Mouse (Mus musculus) spleen, postnatal 4 days (tissue): ENCODE measurements around the gene Sgsm1.

Experiments used
- DNase-seq, 2 experiments: peaks; one replicate each; pipeline ENCODE4 v3.0.0; 2022; ENCODE audit warnings: low spot score in 2 of 2

Gene Sgsm1

DNA sequence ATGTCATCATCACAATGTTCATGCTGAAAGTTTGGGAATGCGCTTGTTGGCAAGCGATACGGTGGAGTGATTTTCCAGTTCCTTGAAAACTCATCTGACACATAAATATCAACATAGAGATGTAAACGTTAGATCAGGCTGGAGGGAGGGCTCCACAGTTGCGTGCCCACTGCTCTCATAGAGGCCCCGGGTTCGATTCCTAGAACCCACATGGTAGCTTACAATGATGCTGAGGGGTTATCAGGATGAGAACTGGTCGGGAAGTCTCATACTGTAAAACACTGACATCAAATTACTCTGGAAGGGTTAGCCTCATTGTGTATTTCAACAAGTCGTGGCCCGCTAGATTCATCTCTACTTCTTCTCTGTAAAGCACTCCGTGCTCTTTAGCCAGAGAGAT, 24.5 kb downstream of the Sgsm1 start:
- DNase-seq, result no peak

DNA sequence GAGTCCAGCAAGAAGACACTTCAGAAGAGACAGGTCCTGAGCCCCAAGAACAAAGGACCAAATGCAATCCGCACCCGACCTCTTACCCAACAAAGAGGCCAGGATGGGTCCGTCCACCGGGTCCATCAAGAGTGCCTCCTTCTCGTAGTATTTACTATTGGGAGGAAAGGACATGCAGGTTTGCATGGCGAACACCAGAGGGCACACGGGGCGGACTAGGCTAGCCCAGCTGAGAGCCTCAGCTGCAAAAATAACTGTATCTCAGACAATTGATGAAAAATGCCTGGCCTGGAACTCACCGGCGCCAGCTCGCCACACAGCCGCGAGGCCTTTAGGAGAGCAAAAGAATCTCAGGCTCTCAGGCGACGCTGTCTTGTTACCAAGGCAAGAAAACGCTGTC, 25.0 kb downstream of the Sgsm1 start:
- DNase-seq, result no peak

DNA sequence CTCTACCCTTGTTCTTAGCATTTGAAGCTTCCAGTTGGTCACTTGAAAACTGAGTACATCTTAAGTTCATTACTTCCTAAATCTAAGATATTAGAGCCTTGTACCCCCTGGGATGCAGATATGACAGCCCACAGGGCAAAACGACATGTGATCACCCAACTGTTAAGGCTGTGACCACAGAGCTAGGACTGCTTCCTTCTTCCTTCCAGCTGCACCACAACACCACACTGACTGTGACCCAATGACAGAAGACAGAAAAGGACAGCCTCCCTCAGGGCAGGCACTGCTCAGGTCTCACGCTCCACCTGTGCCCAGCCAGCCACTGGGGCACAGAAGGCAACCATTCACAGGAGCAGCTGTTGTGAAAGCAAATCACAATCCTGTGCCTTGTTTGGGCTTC, 26.9 kb downstream of the Sgsm1 start:
- no peak for DNase-seq

DNA sequence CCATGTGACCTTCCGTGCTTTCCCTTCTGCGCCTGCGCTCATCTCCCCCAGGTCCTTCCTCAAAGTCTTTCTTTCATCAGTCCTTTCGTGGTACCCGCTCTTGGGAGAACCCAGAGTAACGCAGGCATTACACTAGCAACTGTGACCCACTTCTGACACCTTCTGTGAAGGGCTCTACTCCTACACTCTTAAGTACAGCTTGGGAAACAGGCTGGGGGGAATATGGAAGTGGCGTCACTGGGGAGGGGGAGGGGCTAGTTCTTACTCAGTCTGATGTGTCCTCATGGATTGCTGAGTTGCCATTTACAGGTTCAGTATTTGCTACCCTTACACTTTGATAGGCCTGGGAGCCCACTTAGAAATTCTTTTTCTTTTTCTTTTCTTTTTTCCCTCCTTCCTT, 29.0 kb downstream of the Sgsm1 start:
- DNase-seq, result no peak

DNA sequence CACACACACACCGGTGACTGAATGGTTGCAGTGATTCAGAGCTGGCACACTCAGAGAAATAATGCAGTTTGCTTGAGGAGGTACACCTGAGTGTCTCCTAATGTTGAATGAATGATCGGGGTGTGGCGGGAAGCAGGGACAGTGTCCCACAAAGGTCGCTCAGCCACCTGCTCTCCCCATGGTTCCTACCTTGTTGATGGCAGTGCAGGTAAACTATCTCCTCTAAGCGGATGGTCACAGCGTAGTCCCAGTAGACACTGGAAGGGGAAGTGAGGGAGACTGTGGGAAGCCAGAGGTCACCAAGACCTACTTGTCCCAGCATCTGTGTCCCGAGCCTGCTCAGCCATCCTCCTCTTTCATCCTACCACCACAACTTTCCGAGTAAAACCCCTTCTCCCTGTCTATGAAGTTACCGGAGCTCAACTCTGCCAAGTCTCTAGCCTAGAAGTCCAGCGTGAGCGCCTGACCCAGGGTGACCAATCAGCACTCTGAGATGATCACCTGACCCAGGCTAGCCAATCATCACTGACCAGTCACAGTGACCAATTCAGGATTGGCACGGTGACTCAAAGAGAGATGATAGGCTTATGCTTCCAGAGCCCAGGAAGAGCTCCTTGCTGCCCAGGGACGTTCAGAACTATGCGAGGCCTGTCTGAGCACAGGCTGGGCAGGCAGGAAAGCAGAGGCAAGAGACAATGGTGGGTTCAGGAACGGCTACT, 30.3 kb downstream of the Sgsm1 start:
- no peak for DNase-seq

DNA sequence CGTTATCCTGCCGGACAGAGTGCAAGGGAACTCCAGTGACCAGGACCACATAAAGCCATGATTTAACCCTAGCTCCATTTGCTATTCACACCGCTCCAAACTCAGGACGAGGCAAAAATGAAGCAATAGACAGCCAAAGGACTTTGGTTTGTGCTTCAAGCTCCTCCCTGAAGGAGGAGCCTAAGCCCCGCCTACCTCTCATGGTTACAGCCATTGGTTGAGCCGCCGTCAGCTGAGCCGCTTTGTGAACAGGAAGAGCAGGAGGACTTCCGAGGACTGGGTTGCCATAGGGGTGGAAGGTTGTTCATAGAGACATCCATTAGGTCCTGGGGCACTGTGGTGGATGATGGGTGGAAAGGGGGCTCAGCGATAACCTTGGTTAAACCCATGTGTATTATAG, 34.7 kb downstream of the Sgsm1 start:
- DNase-seq, result no peak

DNA sequence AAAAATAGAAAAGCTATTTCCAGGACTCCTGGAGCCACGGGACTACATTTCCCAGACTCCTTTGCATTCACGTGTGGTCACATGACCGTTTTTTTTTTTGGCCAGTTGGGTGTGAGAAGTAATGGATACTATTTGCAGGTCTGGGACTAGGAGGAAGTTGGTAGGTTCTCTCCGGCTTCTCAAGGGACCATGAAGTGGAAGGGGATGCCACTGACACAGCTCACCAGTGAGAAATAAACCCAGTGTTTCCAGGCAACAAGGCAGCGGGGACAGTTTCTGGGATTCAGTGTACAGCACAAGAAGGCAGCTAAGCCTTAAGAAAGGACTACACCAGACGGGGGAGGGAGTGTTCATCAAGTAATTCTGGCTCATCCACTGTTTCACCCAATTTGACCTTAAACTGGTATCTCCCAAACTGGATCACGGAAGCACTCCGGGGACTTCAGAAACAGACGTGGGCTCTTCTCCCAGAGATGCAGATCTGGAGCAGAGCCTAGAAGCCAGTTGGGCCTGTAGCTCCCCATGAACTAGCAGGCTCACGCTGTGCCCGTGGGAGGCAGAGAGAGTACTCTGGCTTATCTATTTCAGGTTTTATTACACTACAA, 39.3 kb downstream of the Sgsm1 start:
- DNase-seq, result no peak

DNA sequence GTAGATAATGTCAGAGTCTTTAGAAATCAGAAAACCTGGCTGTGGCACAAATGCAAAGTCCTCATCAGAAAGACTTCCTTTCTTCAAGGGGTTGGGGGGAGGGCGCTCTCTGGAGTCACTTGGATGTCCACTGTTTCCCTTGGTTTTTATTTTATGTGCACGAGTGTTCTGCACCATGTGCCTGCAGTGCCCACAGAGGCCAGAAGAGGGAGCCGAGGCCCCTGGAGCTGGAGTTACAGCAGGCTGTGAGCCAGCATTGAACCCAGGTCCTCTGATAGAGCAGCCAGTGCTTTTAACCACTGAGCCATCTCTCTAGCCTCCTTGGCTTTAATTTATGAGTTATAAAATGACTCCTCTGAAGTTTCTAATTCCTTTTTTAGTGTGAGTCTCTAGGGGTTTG, 40.5 kb downstream of the Sgsm1 start:
- DNase-seq, result no peak

DNA sequence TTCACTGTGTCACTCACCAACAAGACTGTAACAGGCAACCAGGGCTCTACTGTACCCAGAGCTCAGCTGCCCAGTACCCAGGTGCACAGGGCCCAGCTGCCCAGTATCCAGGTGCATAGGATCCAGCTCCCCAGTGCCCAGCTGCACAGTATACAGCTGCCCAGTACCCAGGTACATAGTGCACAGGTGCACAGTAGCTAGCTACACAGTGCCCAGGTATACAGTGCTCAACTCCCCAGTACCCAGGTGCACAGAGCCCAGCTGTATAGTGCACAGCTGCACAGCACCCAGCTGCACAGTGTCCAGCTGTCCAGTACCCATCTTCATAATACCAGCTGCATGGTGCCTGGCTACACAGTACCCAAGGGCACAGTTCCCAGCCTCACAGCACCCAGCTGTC, 42.3 kb downstream of the Sgsm1 start:
- no peak for DNase-seq

DNA sequence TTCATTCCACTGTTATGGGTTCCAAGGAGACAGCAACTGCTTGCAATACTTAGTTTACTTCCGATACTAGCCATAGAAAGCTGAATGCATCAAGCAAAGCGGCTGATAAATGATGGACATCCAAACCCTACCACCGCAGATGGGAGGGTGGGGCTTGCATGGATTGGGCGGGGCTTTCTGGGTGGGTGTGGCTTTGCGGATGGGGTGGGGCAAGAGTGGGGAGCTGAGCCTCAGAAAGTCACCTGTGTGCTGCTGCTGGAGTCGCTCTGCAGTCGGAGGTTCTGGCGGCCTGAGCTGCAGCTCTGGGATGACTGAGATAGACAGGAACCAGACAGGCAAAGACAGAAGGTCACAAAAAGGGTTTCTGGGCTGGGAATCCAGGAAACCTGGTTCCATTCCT, 44.9 kb downstream of the Sgsm1 start:
- no peak for DNase-seq

DNA sequence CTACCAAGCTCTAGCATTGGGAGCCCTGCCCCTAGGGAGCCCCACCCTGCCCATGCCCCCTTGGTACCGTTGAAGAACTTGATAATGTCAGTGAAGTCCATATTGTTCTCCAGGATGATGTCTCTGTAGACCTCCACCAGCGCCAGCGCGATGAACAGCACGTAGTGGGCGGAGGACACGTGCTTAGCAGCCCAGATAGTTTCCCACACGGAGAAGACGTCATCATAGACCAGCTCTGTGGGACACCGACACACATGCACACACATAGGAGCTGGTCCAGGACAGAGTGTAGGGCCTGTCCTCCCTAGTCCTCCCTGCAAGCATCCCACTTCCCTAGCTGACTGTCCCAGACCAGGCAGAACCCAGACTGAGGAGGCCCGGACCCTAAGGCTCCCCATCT, 59.8 kb downstream of the Sgsm1 start:
- DNase-seq, result no peak

DNA sequence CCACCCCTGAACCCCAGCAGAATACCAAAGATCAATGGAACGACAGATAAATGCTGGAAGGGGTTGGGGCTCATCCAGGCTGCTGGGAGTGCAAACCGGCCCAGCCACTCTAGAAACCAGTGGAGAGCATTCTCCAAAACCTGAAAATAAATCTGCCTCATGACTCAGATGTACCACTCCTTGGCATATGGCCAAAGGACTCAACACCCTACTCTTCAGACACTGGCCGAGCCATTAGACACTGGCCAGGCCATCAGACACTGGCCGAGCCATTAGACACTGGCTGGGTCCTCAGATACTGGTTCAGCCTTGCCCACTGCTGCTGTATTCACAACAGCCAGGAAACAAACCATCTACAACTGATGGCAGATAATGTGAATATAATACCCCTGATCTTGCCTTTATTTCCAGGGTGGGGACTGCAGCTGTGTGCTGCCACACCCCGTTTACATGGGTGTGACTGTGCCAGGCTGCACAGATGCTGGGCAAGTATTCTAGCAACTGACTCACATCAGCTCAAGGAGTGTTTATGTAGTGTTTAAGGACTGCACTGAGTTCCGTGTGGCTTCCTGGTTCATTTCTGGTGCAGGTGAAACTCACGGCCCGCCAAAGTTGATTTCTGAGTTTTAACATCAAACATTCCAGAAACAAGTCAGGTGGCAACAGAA, 61.2 kb downstream of the Sgsm1 start:
- no peak for DNase-seq

DNA sequence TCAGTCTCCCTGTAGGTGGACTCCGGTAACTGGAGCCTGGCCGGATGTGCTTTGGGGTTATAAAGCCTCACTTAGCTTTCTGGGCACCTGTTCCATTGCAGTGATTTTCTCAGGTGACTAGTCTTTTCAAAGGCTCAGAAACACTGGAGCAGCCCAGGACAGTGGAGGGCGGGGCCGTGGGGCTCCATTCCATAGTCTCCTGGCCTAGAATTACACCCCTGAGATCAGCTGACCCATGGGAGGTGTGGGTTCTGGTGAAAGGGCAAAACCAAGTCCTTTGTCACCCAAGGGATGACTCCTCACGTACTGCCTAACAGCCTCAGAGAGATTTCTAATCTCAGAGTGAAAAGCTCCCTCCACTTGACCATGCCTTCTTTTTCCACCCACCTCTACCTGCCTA, 80.4 kb downstream of the Sgsm1 start:
- DNase-seq, result no peak

DNA sequence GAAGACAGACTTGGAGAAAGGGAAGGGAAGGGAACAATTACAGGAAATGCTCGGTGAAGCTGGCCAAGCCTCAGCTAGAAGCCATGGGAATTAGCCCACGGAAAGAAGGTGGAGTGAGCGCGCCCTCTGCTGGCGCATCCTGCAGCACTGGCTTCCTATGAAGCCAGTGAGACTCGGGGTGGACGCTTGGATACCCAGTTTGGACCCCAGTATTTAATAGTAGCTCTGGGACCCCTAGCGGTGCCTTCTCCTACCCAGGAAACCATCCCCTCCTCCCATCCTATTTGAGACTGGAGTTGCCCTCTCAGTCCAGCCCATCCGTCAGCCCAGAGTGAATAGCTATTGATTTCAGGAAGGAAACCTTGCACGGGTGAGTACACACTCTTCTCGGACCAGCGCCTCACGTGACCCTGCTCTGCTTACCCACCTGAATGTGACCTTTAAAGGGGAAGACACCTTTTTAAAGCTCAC, 83.9 kb downstream of the Sgsm1 start, which contains the start of gene Tmem211:
TSS of gene Tmem211 (plus strand) at position 278 of the 471 bp plus-strand sequence.
- peak; percentile 40 to 74 for DNase-seq

DNA sequence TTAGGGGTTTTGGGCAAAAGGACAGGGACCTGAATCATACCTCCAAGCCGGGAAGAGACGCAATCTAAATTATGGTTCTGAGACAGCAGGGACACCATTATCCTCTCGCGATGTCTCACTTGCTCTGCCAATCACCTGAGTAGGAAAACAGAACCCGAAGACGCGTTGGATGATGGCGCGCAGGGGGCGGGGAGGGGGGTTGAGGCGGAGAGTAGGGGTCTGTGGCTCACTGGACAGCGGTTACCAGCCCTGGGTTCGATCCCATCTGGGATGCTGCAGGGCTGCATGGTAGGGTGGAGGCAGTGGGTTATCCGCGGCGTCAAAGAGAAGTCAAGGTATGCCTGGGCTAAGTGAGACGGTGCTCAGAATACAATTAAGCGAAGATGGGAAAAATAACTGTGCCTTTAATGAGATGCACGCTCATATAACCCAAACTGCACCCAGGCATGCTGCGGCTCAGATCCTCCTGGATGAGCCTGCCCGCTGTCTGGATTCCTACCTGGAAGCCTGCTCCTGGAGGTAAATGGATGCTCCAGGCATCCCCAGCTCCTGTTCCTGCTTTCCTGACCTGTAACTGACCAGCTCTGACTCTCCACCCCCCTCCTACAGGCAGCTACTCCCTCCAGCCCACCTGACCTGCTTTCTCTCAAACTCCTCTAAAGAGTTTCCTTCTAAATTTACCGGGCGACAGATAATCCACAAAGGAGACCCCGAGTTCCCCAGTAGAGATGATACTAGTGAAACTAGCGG, 84.7 kb downstream of the Sgsm1 start:
- no peak for DNase-seq

DNA sequence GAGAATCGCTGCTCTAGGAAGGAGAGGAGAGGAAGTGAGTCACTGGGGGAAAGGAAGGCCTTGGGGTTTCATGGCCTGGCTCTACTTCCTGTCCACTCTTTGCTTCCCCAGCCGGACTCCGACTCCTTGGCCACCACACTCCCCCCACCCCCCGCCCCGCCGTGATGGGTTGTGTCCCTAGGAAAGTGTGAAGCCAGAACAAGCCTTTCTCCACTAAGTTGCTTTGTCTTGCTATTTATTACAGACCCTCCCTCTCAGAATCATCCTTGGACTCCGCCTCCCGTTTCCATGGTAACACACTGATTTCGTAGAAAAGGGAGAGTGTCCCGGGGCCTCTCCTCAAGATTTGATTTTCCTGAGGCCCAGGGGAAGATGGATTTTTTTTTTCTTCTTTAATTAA, 85.3 kb downstream of the Sgsm1 start:
- DNase-seq, result no peak

DNA sequence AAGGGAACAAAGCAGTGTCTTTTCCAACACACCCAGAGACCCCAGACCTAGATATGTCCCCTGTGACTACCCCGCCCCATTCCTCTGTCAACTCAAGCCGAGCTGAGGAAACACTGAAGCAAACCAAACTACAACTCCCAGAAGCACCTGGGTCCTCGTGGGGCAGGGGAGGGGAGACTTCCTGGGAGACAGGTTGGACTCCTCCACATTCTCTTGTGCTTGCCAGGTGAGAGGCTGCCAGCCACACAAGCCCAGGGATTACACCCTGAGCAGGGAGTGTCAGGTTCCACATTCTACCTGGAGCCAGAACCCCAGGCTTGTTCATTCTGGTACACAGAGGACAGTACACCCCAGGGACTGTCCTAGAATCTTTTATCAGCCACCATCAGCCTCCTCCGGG, 86.7 kb downstream of the Sgsm1 start:
- no peak for DNase-seq

DNA sequence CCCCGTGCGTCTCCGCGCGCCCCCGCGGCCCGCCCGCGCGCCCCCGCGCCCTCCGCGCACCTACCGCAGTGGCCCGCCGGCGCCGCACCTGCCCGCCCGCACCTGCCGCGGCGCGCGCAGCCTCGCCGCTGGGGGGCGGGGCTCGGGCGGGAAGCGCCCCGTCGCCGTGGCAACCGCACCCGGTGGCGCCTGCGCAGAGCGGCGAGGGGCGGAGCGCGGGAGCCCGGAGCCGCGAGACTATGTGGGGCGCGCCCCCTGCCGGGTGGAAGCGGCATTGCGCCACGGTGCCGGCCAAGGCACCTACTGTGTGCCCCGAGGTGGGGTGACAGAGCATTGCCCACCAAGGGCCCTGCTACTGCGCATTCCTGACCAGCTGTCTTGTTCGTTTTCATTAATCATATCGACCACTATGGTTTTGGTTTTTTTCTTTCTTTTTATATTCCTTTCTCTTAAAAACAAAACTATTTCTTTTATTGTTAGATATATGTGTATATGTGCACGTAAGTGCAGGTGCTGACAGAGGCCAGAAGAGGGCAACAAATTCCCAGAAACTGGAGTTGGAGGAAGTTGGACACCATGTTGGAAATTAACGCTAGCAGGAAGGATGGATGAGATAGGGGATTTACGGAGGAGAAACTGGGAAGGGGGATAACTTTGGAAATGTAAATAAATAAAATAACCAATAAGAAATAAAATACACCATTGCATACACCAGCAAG, 89.3 kb downstream of the Sgsm1 start, which contains the start of gene 2900026A02Rik:
TSS of gene 2900026A02Rik (minus strand) at position 90 of the 719 bp plus-strand sequence.
- peak; percentile 61 to 83 for DNase-seq

DNA sequence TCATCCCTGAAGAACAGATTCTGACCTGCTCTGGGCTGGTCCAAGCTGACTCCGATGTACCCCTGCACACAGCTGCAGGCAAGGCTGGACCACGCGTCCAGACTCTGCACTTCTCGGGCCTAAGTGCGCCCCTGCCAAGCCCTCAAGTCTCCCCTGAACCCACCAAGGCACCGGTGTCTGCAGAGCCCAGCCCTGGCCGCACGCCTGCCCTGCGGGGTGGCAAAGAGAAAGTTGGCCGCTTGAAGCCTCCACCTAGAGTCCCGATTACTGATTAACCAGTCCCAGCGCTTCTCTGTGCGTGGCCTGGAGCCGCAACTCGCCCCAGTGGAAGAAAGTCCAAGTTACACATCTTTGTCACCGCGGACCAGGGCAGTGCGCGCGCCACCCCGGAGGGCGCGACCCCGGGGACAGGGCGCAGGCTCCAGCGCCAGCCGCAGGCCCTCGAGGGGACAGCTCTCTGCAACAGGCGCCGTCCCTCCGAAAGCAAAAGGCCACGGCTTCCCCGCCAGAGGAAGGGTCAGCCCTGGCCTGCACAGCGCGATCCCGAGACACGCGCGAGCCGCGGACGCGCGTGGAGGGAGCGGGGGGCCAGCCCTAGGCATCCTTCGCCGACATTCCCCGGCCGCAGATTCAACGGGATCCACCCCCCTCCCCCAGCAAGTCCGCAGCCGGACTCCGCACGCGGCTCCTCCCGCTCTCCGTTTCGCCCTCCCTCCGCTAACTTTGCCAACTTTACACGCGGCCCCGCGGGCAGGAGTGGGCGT, 90.0 kb downstream of the Sgsm1 start:
- DNase-seq, result no peak

DNA sequence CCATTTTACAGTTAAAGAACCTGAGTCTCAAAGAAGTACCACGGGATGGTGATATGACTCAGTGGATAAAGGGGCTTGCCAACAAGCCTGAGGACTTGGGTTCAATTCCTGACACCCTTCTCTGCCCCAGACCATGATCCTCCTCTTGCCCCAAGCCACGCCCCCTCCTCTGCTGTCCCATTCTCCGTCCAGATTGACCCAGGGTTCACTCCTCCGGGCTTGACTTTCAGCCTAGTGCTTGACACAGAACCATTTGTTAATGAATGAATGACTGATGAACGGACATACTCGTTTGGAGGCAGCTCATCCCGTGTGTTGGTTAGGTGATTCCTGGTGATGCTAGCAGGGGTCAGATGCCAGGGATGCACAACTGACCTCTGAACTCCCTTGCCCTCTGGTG, 90.7 kb downstream of the Sgsm1 start:
- DNase-seq, result no peak

DNA sequence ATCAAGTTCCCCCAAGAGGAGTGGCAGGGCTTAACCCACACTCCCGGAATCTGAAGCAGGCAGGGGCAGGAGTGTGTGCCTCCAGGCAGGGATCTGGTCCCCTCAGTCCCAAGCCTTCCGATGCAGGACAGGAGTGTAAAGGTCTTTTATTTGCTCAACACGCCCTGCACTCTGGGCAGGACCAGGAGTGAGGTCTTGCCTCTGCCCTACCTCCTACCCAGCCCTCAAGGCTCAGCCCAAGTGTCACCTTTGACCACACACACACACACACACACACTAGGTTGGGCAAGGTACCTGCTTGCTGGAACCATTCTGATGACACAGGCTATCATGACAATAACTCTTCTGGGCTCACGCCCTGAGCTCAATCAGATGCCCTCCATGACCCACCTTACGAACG, 91.1 kb downstream of the Sgsm1 start:
- DNase-seq, result no peak
